Mouse (Mus musculus) CH12.LX (cell line): Measurements from ENCODE around the gene Atp8a2. TPM values are rescaled to one million over a fixed set of nuclear protein-coding genes. Genes with fewer than 3 reads are reported as not detected.

Experiments used
- DNase-seq: peaks from one replicate; pipeline ENCODE4 v3.0.0-alpha.2; 2013; ENCODE audit errors: extremely low read depth
- H3K27ac ChIP-seq: 2 replicates; pipeline ENCODE4 v1.5.1; 2012; ENCODE audit warnings: low read depth, mild to moderate bottlenecking, control low read depth, moderate library complexity; ENCODE audit not compliant: insufficient read depth
- H3K27me3 ChIP-seq: replicated peaks from 2 replicates; pipeline ENCODE3; 2012; ENCODE audit warnings: inconsistent platforms
- H3K36me3 ChIP-seq, 2 experiments: replicated peaks in 1 of 2; 2 replicates each; pipeline versions ENCODE3 to v1.6.1; 2012; ENCODE audit warnings: inconsistent platforms in 1 of 2, low read length in 1 of 2, mild to moderate bottlenecking in 1 of 2, mixed read lengths in 1 of 2, moderate library complexity in 1 of 2; ENCODE audit not compliant: control insufficient read depth in 1 of 2, insufficient read depth in 1 of 2
- H3K4me1 ChIP-seq, 2 experiments: 2 replicates each; pipeline ENCODE4 v1.6.1; 2012; ENCODE audit warnings: inconsistent platforms in 1 of 2, moderate library complexity in 1 of 2; ENCODE audit not compliant: insufficient read depth in 2 of 2, control insufficient read depth in 1 of 2
- H3K4me2 ChIP-seq: 2 replicates; pipeline ENCODE4 v1.6.1; 2012; ENCODE audit warnings: low read depth, mild to moderate bottlenecking, control low read depth; ENCODE audit not compliant: poor library complexity, insufficient read depth, severe bottlenecking
- H3K4me3 ChIP-seq, 3 experiments: fragments of 150-350 bp in 1 of 3; sonication (generic) in 1 of 3; replicated peaks in 1 of 3; 2 replicates each; pipeline versions ENCODE3 to v1.5.1; 2011 to 2012; ENCODE audit warnings: low read depth in 2 of 3, low read length in 2 of 3, mild to moderate bottlenecking in 2 of 3, moderate library complexity in 2 of 3, control low read depth in 1 of 3, improper control_type of control experiment in 1 of 3, inconsistent platforms in 1 of 3, mixed read lengths in 1 of 3; ENCODE audit not compliant: poor library complexity in 1 of 3
- H3K79me2 ChIP-seq: replicated peaks from 2 replicates; pipeline ENCODE4 v1.6.1; 2012; ENCODE audit warnings: mild to moderate bottlenecking, moderate library complexity; ENCODE audit not compliant: control insufficient read depth, poor library complexity, insufficient read depth, severe bottlenecking; ENCODE audit errors: extremely low read depth
- H3K9ac ChIP-seq: 2 replicates; pipeline ENCODE4 v1.6.1; 2012; ENCODE audit warnings: low read depth, mild to moderate bottlenecking, control low read depth, moderate library complexity; ENCODE audit not compliant: insufficient read depth
- H3K9me3 ChIP-seq: replicated peaks from 2 replicates; pipeline ENCODE3; 2012; ENCODE audit warnings: low read length, inconsistent platforms, mixed read lengths
- BHLHE40 ChIP-seq: IDR thresholded peaks from 2 replicates; pipeline ENCODE4 v1.6.1; 2011; ENCODE audit warnings: mild to moderate bottlenecking, low read depth, low read length, improper control_type of control experiment
- CHD1 ChIP-seq: IDR thresholded peaks from 2 replicates; pipeline ENCODE4 v1.6.1; 2012; ENCODE audit warnings: low read depth, low read length, improper control_type of control experiment, inconsistent platforms
- CHD2 ChIP-seq: IDR thresholded peaks from 2 replicates; pipeline ENCODE4 v1.6.1; 2011; ENCODE audit warnings: low read length, improper control_type of control experiment
- ELF1 ChIP-seq: IDR thresholded peaks from 2 replicates; pipeline ENCODE4 v1.6.1; 2014; ENCODE audit warnings: low read depth, mild to moderate bottlenecking, inconsistent platforms, low read length, improper control_type of control experiment
- ETS1 ChIP-seq: conservative IDR thresholded peaks from 2 replicates; pipeline ENCODE4 v1.6.1; 2012; ENCODE audit warnings: low read depth, mild to moderate bottlenecking, inconsistent platforms, low read length, improper control_type of control experiment, moderate library complexity
- HCFC1 ChIP-seq: IDR thresholded peaks from 2 replicates; pipeline ENCODE4 v1.6.1; 2012; ENCODE audit warnings: low read depth, mild to moderate bottlenecking, inconsistent platforms, low read length, improper control_type of control experiment
- IRF4 ChIP-seq: IDR thresholded peaks from 2 replicates; pipeline ENCODE4 v1.6.1; 2014; ENCODE audit warnings: low read depth, mild to moderate bottlenecking, inconsistent platforms, low read length, improper control_type of control experiment
- JUN ChIP-seq: IDR thresholded peaks from 2 replicates; pipeline ENCODE4 v1.6.1; 2011; ENCODE audit warnings: low read depth, mild to moderate bottlenecking, low read length, improper control_type of control experiment, moderate library complexity; ENCODE audit not compliant: insufficient read depth
- MAFK ChIP-seq: IDR thresholded peaks from 2 replicates; pipeline ENCODE4 v1.6.1; 2011; ENCODE audit warnings: low read length, improper control_type of control experiment; ENCODE audit not compliant: insufficient replicate concordance
- MAX ChIP-seq: IDR thresholded peaks from 2 replicates; pipeline ENCODE4 v1.6.1; 2011; ENCODE audit warnings: low read length, improper control_type of control experiment
- MEF2A ChIP-seq: IDR thresholded peaks from 2 replicates; pipeline ENCODE4 v1.6.1; 2014; ENCODE audit warnings: low read depth, mild to moderate bottlenecking, inconsistent platforms, low read length, improper control_type of control experiment, borderline replicate concordance
- MXI1 ChIP-seq: IDR thresholded peaks from 2 replicates; pipeline ENCODE4 v1.6.1; 2011; ENCODE audit warnings: mild to moderate bottlenecking, low read depth, low read length, improper control_type of control experiment
- MYC ChIP-seq: IDR thresholded peaks from 2 replicates; pipeline ENCODE4 v1.6.1; 2011; ENCODE audit warnings: low read depth, mild to moderate bottlenecking, improper control_type of control experiment, low read length
- NELFE ChIP-seq: IDR thresholded peaks from 2 replicates; pipeline ENCODE4 v1.6.1; 2011; ENCODE audit warnings: low read depth, low read length, improper control_type of control experiment
- POLR2A ChIP-seq: IDR thresholded peaks from 2 replicates; pipeline ENCODE4 v1.6.1; 2011; ENCODE audit warnings: low read depth, mild to moderate bottlenecking, improper control_type of control experiment, low read length
- RAD21 ChIP-seq: IDR thresholded peaks from 2 replicates; pipeline ENCODE4 v1.6.1; 2011; ENCODE audit warnings: low read depth, mild to moderate bottlenecking, low read length, improper control_type of control experiment, moderate library complexity
- RCOR1 ChIP-seq: conservative IDR thresholded peaks from 2 replicates; pipeline ENCODE4 v1.6.1; 2012; ENCODE audit warnings: low read depth, mild to moderate bottlenecking, inconsistent platforms, low read length, improper control_type of control experiment
- SIN3A ChIP-seq: IDR thresholded peaks from 2 replicates; pipeline ENCODE4 v1.6.1; 2012; ENCODE audit warnings: low read length, improper control_type of control experiment, inconsistent platforms
- UBTF ChIP-seq: IDR thresholded peaks from 2 replicates; pipeline ENCODE4 v1.6.1; 2012; ENCODE audit warnings: low read depth, mild to moderate bottlenecking, inconsistent platforms, low read length, improper control_type of control experiment, moderate library complexity
- USF1 ChIP-seq: IDR thresholded peaks from 2 replicates; pipeline ENCODE4 v1.6.1; 2014; ENCODE audit warnings: low read depth, mild to moderate bottlenecking, inconsistent platforms, low read length, improper control_type of control experiment
- USF2 ChIP-seq: conservative IDR thresholded peaks from 2 replicates; pipeline ENCODE4 v1.6.1; 2011; ENCODE audit warnings: low read depth, low read length, improper control_type of control experiment
- ZKSCAN1 ChIP-seq: IDR thresholded peaks from 2 replicates; pipeline ENCODE4 v1.6.1; 2012; ENCODE audit warnings: low read depth, inconsistent platforms, low read length, improper control_type of control experiment, borderline replicate concordance
- ZMIZ1 ChIP-seq: IDR thresholded peaks from 2 replicates; pipeline ENCODE4 v1.6.1; 2012; ENCODE audit warnings: low read depth, mild to moderate bottlenecking, inconsistent platforms, low read length, improper control_type of control experiment
- dilution Hi-C: fragments of 300-500 bp; cut with MboI; formaldehyde crosslinking; loops from 2 replicates; pipeline ENCODE4 v1.14.3; 2020; ENCODE audit warnings: low sequenced_read_pairs; ENCODE audit not compliant: extremely low pct_unique_long_range_greater_than_20kb, extremely low pct_ligation_motif_present
- in situ Hi-C: fragments of 300-500 bp; cut with MboI; formaldehyde crosslinking; loops from 3 replicates; pipeline ENCODE4 v1.14.3; 2019; ENCODE audit warnings: low sequenced_read_pairs, low pct_ligation_motif_present, low pct_unique_long_range_greater_than_20kb, mixed read lengths
- polyA plus RNA-seq: library from polyadenylated mRNA; unstranded; fragments of >175 nt; gene quantifications from 2 replicates; pipeline ENCODE4 v1.2.1, GENCODE M21; 2012; ENCODE audit warnings: low read depth; ENCODE audit not compliant: insufficient read length
- total RNA-seq, 2 experiments: library from RNA; depleted of rRNA; stranded (reverse); fragments of 300-350 nt in 1 of 2; fragments of >200 nt in 1 of 2; gene quantifications; 2 replicates each; pipeline ENCODE4 v1.2.3; 2012 to 2014

The Atp8a2 gene
- total and polyA plus RNA-seq, 3 experiments = 0.15 to 0.29 (median 0.21) TPM

- H3K4me3 ChIP-seq = no peak overlapping the region
- TF ChIP-seq MEF2A (no peak), MYC (no peak), UBTF (no peak), NELFE (no peak), SIN3A (no peak), MXI1 (no peak), CHD1 (no peak), ETS1 (no peak), ZMIZ1 (no peak), HCFC1 (no peak)
- H3K36me3 ChIP-seq = no peaks in the 10 kb centered on the region
- H3K27ac ChIP-seq = no peak overlapping the region
- peaks cover 6 to 7% of the 10 kb centered on the region in 2 experiments for H3K4me1 ChIP-seq
- no peak overlapping the region for H3K9ac ChIP-seq
- peaks cover 2% of the 10 kb centered on the region for H3K27me3 ChIP-seq
- no peaks in the 10 kb centered on the region for H3K79me2 ChIP-seq
- no peak overlapping the region for H3K4me2 ChIP-seq
- no peaks in the 10 kb centered on the region for H3K9me3 ChIP-seq
- dilution Hi-C loops = no loop called here
- DNase-seq = no peak
- in situ Hi-C loops = no loop called here
Observed at GRCm38 (mm10) chr14:59627142-59627680, 569.8 kb downstream of the Atp8a2 start.

GRCm38 (mm10) chr14:59626711-59627110 lies 570.3 kb downstream of the Atp8a2 start:
- DNase-seq = no peak
- H3K27me3 ChIP-seq = peaks cover 2% of the 10 kb centered on the region
- peaks cover 6 to 7% of the 10 kb centered on the region in 2 experiments for H3K4me1 ChIP-seq
- H3K9me3 ChIP-seq = no peaks in the 10 kb centered on the region
- H3K4me2 ChIP-seq = no peak overlapping the region
- no peak overlapping the region for H3K27ac ChIP-seq
- H3K36me3 ChIP-seq = no peaks in the 10 kb centered on the region
- no peak overlapping the region for H3K4me3 ChIP-seq
- H3K9ac ChIP-seq = no peak overlapping the region
- in situ Hi-C loops (no loop called here), dilution Hi-C loops (no loop called here)
- no peaks in the 10 kb centered on the region for H3K79me2 ChIP-seq
- no peak for TF ChIP-seq RCOR1
- TF ChIP-seq JUN = no peak
- no peak for TF ChIP-seq SIN3A
- TF ChIP-seq USF2 = no peak
- TF ChIP-seq ELF1 = no peak
- TF ChIP-seq CHD2 = no peak
- TF ChIP-seq ZKSCAN1 = no peak
- no peak for TF ChIP-seq RAD21
- no peak for TF ChIP-seq BHLHE40
- TF ChIP-seq MEF2A = no peak
- no peak for TF ChIP-seq ZMIZ1
- TF ChIP-seq POLR2A = no peak
- TF ChIP-seq MYC = no peak
- TF ChIP-seq USF1 = no peak
- TF ChIP-seq IRF4 = no peak
- TF ChIP-seq MAX = no peak
- TF ChIP-seq MAFK = no peak
